Mouse (Mus musculus): ENCODE data around the gene Zfp408.

GRCm38 (mm10) chr2:91632316-91632715 is 17.3 kb downstream of the Zfp408 start:
- TF ChIP-seq CTCF (IDR thresholded peaks at IDR 0.05; ENCODE audit: insufficient read depth, low read length) (no peak), POLR2A (IDR thresholded peaks at IDR 0.05; ENCODE audit: borderline replicate concordance, extremely low read depth, low read depth, low read length) (no peak)
